Mouse (Mus musculus) mouse embryonic stem cell (cell line): ENCODE results near the gene Ephb2.

Source experiments
- in situ Hi-C, 2 experiments: fragments of 300-500 bp; cut with MboI; formaldehyde crosslinking; loops; 1 replicate in 1 of 2; 3 replicates in 1 of 2; pipeline ENCODE4 v1.14.3; 2019 to 2020; ENCODE audit warnings: low sequenced_read_pairs in 2 of 2, low pct_unique_long_range_greater_than_20kb in 1 of 2, mixed read lengths in 1 of 2; ENCODE audit not compliant: unreplicated experiment in 1 of 2

Ephb2 gene

DNA sequence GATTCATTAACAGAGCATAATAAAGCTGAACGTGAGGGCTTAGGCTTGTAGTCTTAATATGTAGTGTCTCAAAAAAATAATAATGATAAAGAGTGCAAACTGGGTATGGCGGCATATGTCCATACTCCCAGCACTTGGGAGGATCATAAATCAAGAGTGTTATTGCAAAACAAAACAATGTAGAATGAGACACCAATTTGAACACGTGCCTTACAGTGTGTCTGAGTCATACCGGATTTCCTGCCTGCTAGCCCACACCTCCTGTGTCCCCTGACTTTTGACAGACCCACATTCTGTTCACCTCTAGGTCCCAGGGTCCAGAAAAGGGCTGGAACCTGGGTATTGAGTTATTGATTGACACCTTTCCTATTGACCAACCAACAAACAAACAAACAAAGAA lies 6.2 kb upstream of the Ephb2 start:
- in situ Hi-C loops, result loop anchor here (5.0 to 10.0 kb wide), 3 partner anchors 157 to 233 kb away; no protein-coding TSS in a partner anchor

DNA sequence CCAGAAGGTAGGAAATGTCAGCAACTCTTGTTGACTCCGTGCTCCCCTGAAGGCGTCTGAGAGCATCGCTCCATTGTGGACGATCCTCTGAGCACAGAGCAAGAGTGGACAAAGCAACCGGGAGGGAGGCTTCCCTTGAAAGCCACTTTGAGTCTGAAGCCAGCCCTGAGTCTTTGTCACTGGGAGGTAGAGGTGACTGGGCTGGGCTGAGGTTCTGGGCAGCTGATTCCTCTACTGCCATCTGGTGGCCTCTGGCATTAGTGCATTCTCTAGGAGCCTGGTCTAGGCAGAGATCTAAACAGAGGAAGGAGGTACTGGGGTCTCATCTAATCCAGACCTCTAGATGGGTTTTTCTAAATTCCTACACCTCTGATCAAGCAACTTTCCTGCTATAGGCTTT lies 5.3 kb upstream of the Ephb2 start:
- in situ Hi-C loops, result loop anchor here (5.0 to 10.0 kb wide), 3 partner anchors 156 to 234 kb away; no protein-coding TSS in a partner anchor

DNA sequence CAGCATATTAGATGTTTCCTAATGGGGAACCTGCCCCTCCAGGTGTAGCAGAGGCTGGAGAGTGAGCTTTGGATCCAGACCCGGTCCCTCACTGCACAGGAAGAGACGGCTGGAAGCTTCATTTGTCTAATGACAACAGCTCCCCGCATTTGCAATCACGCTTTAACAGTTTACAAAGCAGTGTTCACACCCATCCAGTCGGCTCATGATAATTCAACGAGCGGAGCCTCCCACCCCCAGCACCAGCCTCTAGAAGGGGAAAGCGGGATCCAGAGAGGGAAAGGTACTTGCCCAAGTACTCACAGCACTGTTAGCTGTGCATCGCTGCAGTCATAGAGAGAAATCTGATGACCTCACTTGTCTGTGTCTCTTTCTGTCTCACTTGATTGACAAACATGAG lies 2.7 kb upstream of the Ephb2 start:
- in situ Hi-C loops, result no loop called here

- in situ Hi-C loops, result no loop called here
These were observed 2.2 kb upstream of the Ephb2 start for GRCm38 (mm10) chr4:136838026-136838425.

- in situ Hi-C loops, result no loop called here
These were observed 671 bp upstream of the Ephb2 start for GRCm38 (mm10) chr4:136836387-136836931.

DNA sequence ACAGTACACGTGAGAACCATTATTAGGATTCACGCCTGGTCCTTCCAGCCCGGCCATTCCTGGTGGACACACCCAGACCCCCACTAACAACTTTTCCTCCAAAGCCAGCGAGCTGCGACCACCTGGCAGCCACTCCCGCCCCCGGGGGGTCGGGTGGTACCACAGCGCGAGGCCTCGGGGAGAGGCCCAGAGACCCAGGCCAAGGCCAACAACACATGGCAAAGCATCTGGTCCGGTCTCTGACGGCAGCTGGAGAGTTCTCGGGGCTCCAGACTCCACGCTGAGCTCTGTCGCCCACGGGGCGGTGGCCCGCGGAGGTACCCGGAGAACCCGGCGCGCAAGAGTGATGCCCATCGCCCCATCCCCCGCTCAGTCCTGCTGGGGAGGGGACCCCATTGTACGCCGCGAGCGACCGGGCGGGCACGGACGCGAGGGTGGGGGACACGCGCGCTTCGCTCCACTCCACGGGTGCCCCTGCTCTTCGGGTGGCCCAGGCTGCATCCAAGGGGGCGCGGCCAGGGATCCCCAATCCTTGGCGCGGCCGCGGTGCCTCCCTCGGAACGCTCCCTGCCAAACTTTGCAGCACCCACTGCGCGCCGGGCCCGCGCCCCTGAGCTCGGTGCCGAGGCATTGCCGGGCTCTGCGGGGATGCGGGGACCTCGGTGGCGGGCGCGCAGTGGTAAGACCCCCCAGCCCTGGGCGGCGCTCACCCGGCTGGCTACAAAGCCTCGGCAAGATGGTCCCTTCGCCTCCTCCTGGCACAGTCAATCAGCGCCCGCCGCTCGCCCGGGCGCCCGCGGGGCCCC lies 770 bp downstream of the Ephb2 start:
- in situ Hi-C loops, result no loop called here

GRCm38 (mm10) chr4:136834439-136834814 lies 1.4 kb downstream of the Ephb2 start:
- in situ Hi-C loops, result no loop called here

- in situ Hi-C loops, result no loop called here
These were observed 2.0 kb downstream of the Ephb2 start for GRCm38 (mm10) chr4:136833619-136834351.

GRCm38 (mm10) chr4:136832559-136833232 lies 3.1 kb downstream of the Ephb2 start:
- in situ Hi-C loops, result no loop called here

DNA sequence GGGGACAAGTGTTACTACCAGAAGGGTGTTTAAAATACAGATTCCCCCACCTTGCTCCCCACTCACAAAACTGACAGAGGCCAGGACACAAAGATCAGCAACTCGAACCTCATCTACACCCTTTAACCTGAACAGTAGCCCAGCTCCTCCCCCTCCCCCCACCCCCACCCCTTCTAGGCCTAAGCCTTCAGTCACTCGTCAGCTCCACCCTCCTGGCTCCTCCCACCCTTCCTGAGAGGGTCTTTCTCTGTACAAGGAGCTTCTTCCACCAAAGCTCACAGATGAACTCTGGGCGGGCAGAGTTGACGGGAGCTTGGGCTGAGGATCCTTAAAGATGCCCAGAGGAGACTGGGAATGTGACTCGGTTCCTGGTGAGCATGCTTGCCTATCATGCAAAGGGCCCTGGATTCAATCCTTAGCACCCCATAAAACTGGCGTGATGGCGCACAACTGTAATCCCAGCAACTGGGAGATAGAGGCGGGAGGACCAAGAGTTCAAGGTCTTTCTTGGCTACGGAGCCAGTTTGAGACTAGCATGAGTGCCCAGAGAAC lies 5.4 kb downstream of the Ephb2 start:
- in situ Hi-C loops, result no loop called here

DNA sequence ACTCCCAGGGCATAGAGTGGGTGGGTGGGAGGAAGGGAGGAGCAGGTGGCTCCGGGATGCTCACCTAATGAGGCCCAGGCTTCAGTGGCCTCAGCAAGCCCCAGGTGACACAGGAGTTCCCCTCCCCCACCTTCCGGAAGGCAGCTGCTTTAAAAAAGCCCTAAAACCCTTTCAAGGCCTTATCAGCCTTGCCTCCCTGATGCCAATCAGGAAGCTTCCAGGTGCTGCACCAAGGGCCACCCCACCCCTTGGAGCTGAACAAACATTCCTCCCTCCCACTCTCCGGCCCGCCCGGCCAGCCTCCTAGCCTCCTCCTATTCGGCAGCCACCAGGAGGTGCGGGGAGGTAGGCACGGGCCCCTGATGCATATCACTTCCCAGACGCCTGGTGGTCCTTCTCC lies 6.0 kb downstream of the Ephb2 start:
- in situ Hi-C loops, result no loop called here

DNA sequence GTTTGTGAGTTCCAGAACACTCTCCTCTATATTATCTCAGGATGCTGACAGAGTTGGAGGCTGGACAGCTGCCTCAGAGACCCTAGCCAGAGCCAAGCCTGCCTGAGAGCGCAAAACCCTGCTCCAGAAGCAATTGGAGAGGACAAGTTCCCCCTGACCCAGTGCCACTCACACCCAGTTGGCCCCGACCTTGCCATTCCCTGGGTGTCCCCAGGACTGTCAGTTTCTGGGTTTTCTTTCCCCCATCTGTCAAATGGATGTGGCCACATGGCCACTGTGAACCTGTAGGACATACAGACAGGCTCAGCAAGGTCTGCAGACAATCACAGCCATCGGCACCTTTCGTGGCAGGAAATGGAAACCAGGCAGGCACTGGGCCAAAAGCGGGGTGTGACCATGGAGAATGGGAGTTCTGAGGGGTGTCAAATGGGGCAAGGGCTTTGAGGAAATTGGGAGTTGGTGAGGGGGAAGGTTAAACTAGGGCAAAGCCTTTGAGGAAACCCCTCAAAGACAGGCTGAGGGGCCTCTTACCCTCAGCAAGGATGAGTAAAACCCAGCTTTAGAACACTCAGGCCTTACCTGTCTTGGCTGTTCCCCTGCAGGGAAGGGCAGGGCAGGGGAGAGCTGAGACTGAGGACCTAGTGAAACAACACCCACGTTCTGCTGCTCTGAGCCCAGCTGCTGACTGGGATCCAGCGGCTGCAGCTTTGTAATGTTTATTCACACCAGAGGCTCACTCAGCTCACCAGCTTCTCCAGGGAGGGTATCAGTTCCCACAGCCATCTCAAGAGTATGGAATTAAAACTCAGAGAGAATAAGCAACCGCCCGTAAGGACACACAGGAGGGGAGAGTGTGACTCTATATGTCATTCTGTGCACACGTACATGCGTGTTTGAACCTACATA lies 6.9 kb downstream of the Ephb2 start:
- in situ Hi-C loops, result no loop called here

GRCm38 (mm10) chr4:136824935-136825552 lies 10.7 kb downstream of the Ephb2 start:
- in situ Hi-C loops, result no loop called here

DNA sequence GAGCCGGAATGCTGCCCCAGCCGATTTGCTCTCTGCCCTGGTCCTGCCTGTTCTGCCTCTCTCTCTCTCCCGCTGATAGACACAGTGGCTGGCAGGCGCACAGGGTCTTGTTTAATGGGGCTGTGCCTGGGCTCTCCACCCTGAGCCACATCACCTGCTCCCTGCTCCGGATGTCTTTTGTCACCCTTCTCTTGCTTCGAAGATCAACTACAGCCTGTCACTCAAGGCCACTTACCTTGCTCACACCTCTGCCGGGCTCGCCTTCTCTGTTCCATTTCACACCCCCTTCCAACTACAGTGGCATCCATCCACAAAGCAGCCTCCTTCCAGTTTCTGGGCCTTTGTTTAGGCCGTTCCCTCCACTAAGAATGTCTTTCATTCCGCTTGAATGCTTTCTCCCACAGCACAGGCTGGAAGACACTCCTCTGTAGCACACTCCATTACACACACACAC lies 15.7 kb downstream of the Ephb2 start:
- in situ Hi-C loops, result no loop called here

DNA sequence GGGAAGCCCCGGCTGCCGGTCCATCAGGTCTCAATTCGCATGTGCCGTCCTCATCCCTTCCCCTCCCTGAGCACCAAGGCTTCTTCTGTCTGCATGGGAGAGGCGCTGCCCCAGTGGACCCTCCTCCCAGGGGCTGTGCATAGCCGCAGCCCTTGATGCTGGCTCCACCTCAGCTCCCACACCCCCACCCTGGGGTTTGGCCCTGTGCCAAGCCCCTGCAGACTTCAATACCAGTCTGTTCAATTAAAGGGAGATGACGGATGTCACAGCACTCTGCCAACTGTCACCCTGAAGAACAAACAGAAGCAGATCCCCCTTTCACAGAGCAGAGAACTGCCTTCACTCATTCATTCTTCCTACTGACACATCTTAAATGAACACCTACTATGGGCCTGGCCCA lies 19.1 kb downstream of the Ephb2 start:
- in situ Hi-C loops, result no loop called here

DNA sequence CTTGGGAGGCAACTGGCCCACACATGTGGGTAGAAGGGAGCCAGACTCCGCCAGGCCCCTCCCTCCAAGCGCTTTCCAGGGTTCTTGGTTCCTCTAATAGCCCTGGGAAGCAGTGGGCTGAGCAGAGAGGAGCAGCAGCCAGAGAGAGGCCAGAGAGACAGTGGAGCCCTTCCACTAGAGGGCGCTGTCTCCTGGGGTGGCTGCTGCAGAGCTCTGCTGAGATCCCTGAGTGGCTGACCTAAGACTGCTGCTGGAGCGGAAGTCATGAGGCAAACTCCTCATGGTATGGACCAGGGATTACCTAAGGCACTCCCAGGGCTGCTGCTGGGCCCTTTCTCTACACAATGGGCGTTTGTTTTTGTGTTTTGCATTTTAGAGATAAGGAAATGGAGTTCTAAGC lies 20.4 kb downstream of the Ephb2 start:
- in situ Hi-C loops, result no loop called here

GRCm38 (mm10) chr4:136812543-136812942 lies 23.2 kb downstream of the Ephb2 start:
- in situ Hi-C loops, result no loop called here
